Mouse (Mus musculus): ENCODE data around the gene Ubac2. TPM values are rescaled to one million over a fixed set of nuclear protein-coding genes. Genes with fewer than 3 reads are reported as not detected.

Gene Ubac2
- polyA plus RNA-seq, 1 experiment from 2014 or later = 52.4 TPM

GRCm38 (mm10) chr14:121983009-121983933, 104.9 kb downstream of the Ubac2 start:
- Histone ChIP-seq H3K9ac (no peak overlapping the region), H3K4me1 (peaks cover 22% of the 10 kb centered on the region), H3K27me3 (replicated peaks) (no peaks in the 10 kb centered on the region), H3K4me3 (no peak overlapping the region), H3K27ac (replicated peaks) (peak overlapping the region; percentile 77), H3K36me3 (no peaks in the 10 kb centered on the region; the same call in 1 of the 2 replicates), H3K4me2 (peak overlapping the region; percentile 9), H3K9me3 (no peaks in the 10 kb centered on the region)
- 37% methylated on average over 8 of the region's 8 CpGs for WGBS
- ATAC-seq (ENCODE audit: extremely low read depth, insufficient number of reproducible peaks, low FRiP score, low TSS enrichment) = no peak

GRCm38 (mm10) chr14:121985477-121985876, 107.1 kb downstream of the Ubac2 start:
- no peak for ATAC-seq (ENCODE audit: extremely low read depth, insufficient number of reproducible peaks, low FRiP score, low TSS enrichment)
- H3K27ac ChIP-seq (replicated peaks) = peak overlapping the region; percentile 53
- 64% methylated on average over 3 of the region's 3 CpGs for WGBS

GRCm38 (mm10) chr14:121986028-121986427, 107.6 kb downstream of the Ubac2 start:
- H3K4me2 ChIP-seq = no peak overlapping the region
- H3K36me3 ChIP-seq = no peaks in the 10 kb centered on the region
- H3K9ac ChIP-seq = no peak overlapping the region
- no peaks in the 10 kb centered on the region for H3K9me3 ChIP-seq
- peaks cover 22% of the 10 kb centered on the region for H3K4me1 ChIP-seq
- H3K27ac ChIP-seq (replicated peaks) = peak overlapping the region; percentile 38
- no peaks in the 10 kb centered on the region for H3K27me3 ChIP-seq (replicated peaks)
- ATAC-seq (ENCODE audit: extremely low read depth, insufficient number of reproducible peaks, low FRiP score, low TSS enrichment) = no peak
- 71% methylated on average over 6 of the region's 6 CpGs for WGBS
- H3K4me3 ChIP-seq = no peak overlapping the region

More at GRCm38 (mm10) chr14:121985477-121985876, 107.1 kb downstream of the Ubac2 start:
- no peaks in the 10 kb centered on the region for H3K9me3 ChIP-seq
- H3K4me2 ChIP-seq = no peak overlapping the region
- no peak overlapping the region for H3K9ac ChIP-seq
- H3K4me1 ChIP-seq = peaks cover 22% of the 10 kb centered on the region
- H3K27me3 ChIP-seq (replicated peaks) = no peaks in the 10 kb centered on the region
- H3K36me3 ChIP-seq = no peaks in the 10 kb centered on the region
- H3K4me3 ChIP-seq = no peak overlapping the region

DNA sequence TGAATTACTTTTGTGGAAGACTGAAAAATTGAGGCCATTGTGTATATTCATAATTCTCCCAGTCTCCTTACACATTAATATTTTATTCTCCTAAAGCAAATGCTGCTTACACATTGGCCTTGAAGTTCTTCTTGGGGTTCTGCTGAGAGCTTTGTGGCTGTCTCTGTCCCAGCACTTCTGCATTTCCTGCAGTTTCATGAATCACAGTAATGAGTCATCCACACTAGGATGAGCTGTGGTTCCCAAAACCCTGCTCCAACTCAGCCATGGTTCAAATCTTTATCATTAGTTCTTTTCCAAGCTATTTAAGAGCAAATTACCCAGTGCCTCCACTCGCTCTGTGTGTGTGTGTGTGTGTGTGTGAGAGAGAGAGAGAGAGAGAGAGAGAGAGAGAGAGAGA, 108.9 kb downstream of the Ubac2 start:
- ATAC-seq (ENCODE audit: extremely low read depth, insufficient number of reproducible peaks, low FRiP score, low TSS enrichment) = no peak
- no peaks in the 10 kb centered on the region for H3K9me3 ChIP-seq
- H3K27me3 ChIP-seq (replicated peaks) = no peaks in the 10 kb centered on the region
- H3K36me3 ChIP-seq = no peaks in the 10 kb centered on the region
- H3K9ac ChIP-seq = no peak overlapping the region
- 72% methylated on average over 1 of the region's 1 CpGs for WGBS
- 0 out of 2 replicates have a peak overlapping the region, but pooled peaks have one; percentile 15 for H3K27ac ChIP-seq (replicated peaks)
- H3K4me2 ChIP-seq = no peak overlapping the region
- peaks cover 25% of the 10 kb centered on the region for H3K4me1 ChIP-seq
- no peak overlapping the region for H3K4me3 ChIP-seq

GRCm38 (mm10) chr14:121987691-121988090, 109.3 kb downstream of the Ubac2 start:
- no peak overlapping the region for H3K9ac ChIP-seq
- no peak overlapping the region for H3K27ac ChIP-seq (replicated peaks)
- ATAC-seq (ENCODE audit: extremely low read depth, insufficient number of reproducible peaks, low FRiP score, low TSS enrichment) = no peak
- H3K9me3 ChIP-seq = no peaks in the 10 kb centered on the region
- no peaks in the 10 kb centered on the region for H3K36me3 ChIP-seq
- no peak overlapping the region for H3K4me3 ChIP-seq
- peaks cover 26% of the 10 kb centered on the region for H3K4me1 ChIP-seq
- H3K27me3 ChIP-seq (replicated peaks) = no peaks in the 10 kb centered on the region
- 77% methylated on average over 4 of the region's 4 CpGs for WGBS
- no peak overlapping the region for H3K4me2 ChIP-seq

GRCm38 (mm10) chr14:121989331-121989730, 110.9 kb downstream of the Ubac2 start:
- H3K27ac ChIP-seq (replicated peaks) = no peak overlapping the region
- 88% methylated on average over 3 of the region's 3 CpGs for WGBS

DNA sequence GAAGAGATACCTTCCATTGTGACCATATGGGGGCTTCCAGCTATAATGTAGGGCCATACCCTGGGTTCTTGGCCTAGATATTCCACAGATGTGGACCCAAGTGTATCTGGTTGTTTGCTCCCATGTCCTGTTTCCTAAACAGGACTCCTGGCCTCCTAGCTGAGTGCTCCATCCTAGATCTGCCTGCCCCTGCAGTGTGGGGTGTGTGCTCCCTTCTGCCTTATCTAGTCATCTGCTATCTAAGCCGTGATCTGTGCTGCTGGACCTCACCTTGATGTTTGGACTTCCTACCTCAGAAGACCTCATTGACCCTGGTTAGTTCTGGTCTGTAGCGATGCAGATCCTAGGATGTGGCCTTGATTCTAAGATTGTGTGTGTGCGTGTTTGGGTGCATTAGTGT, 111.4 kb downstream of the Ubac2 start:
- H3K27me3 ChIP-seq (replicated peaks) = no peaks in the 10 kb centered on the region
- H3K9me3 ChIP-seq = no peaks in the 10 kb centered on the region
- H3K27ac ChIP-seq (replicated peaks) = no peak overlapping the region
- H3K36me3 ChIP-seq = peaks cover 10% of the 10 kb centered on the region
- no peak for ATAC-seq (ENCODE audit: extremely low read depth, insufficient number of reproducible peaks, low FRiP score, low TSS enrichment)
- no peak overlapping the region for H3K4me3 ChIP-seq
- H3K4me1 ChIP-seq = 0 out of 2 replicates have a peak, but pooled peaks cover 8% of the 10 kb centered on the region
- no peak overlapping the region for H3K4me2 ChIP-seq
- no peak overlapping the region for H3K9ac ChIP-seq
- WGBS = 87% methylated on average over 3 of the region's 3 CpGs

More at GRCm38 (mm10) chr14:121989331-121989730, 110.9 kb downstream of the Ubac2 start:
- no peak for ATAC-seq (ENCODE audit: extremely low read depth, insufficient number of reproducible peaks, low FRiP score, low TSS enrichment)
- H3K36me3 ChIP-seq = peaks cover 4% of the 10 kb centered on the region
- H3K4me1 ChIP-seq = peaks cover 13% of the 10 kb centered on the region; the same call in 1 of the 2 replicates
- no peak overlapping the region for H3K4me2 ChIP-seq
- H3K9me3 ChIP-seq = no peaks in the 10 kb centered on the region
- H3K4me3 ChIP-seq = no peak overlapping the region
- no peaks in the 10 kb centered on the region for H3K27me3 ChIP-seq (replicated peaks)
- H3K9ac ChIP-seq = no peak overlapping the region

DNA sequence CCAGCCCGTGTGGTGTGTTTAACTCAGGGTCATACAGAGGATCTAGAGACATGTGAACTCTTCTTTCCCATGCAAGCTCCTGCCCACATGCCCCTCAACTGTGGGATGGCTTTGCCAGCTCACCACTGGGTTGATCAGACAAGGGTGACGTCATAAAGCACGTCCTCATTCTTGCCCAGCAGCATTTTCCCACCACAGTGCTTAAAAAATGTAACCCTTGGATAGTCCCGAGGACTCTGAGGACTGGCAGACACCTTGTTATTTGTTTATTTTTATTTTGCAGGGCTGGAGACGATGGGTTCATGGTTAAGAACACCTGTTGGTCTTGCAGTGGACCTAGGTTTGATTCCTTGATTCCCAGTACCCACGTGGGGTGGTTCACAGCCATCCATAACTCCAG, 112.5 kb downstream of the Ubac2 start:
- no peak for ATAC-seq (ENCODE audit: extremely low read depth, insufficient number of reproducible peaks, low FRiP score, low TSS enrichment)
- 83% methylated on average over 6 of the region's 6 CpGs for WGBS

DNA sequence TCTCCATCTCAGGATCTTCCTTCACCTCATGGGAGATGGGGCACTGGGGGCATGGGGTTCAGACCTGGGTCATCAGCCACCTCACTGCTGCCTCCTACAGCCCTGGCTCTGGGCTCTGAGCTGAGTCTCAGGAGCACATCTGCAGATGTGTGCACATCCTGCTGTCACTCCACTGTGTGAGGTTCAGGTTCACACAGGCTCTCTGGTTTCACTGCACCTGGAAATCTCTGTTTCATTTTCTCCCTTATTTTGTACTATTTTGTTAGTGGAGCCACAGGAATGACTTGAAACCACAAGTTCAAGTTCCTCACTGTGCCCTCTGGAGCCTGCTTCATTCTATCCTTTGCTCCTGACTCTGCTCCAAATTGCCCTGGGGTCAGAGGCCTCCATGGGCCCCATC, 113.5 kb downstream of the Ubac2 start:
- H3K9ac ChIP-seq = no peak overlapping the region

More for the DNA sequence above, 112.5 kb downstream of the Ubac2 start:
- peaks cover 20% of the 10 kb centered on the region for H3K36me3 ChIP-seq
- H3K27ac ChIP-seq (replicated peaks) = no peak overlapping the region
- H3K4me3 ChIP-seq = no peak overlapping the region
- H3K4me2 ChIP-seq = no peak overlapping the region
- no peak overlapping the region for H3K9ac ChIP-seq
- no peaks in the 10 kb centered on the region for H3K9me3 ChIP-seq
- no peaks in the 10 kb centered on the region for H3K27me3 ChIP-seq (replicated peaks)
- 0 out of 2 replicates have a peak, but pooled peaks cover 8% of the 10 kb centered on the region for H3K4me1 ChIP-seq

DNA sequence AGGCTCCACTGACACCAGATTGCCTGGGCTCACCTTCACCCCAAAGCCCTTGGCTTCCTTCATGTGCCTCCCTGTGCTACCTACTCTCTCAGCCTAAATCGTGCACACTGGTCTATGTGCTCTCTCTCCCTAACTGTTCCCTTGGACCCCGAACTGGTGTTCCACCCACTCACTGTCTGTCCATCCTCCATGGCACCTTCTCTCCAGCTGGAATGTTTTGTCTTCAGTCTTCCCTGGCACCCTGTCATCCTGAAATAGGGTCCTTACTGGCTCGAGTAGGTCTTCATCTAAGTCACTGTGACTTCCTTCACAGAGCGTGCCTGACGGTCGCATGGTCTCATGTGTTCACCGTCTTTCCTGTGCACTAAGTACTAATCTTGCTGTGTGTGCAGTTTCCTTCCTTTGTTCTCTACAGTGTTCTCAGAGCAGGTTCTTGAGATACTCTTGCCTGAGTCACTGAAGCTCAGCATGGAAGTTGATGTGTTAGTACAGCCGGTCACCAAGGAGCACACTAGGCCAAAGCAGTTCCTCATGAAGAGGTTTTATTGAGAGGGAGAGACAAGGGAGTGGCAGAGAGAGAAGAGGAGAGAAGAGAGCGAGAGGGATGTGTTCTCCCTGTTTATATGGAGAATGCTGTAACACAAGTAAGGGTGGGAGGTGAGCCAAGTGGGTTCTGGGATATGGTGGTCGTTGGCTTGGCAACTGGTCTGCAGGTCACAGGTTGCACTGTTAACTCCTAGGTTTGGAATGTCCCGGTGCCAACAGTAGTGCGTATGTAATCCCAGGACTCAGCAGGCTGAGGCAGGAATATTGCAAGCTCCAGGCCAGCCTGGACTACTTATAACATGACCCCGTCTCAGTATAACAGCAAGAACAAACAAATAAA, 114.2 kb downstream of the Ubac2 start:
- Histone ChIP-seq H3K4me3 (no peak overlapping the region), H3K9ac (no peak overlapping the region), H3K9me3 (no peaks in the 10 kb centered on the region), H3K27ac (replicated peaks) (peak overlapping the region; percentile 48; the same call in 1 of the 2 replicates), H3K4me2 (no peak overlapping the region), H3K4me1 (peaks cover 16% of the 10 kb centered on the region), H3K27me3 (replicated peaks) (no peaks in the 10 kb centered on the region), H3K36me3 (peaks cover 25% of the 10 kb centered on the region)
- WGBS = 66% methylated on average over 13 of the region's 13 CpGs
- no peak for ATAC-seq (ENCODE audit: extremely low read depth, insufficient number of reproducible peaks, low FRiP score, low TSS enrichment)

More for the DNA sequence above, 113.5 kb downstream of the Ubac2 start:
- Histone ChIP-seq H3K27me3 (replicated peaks) (no peaks in the 10 kb centered on the region), H3K36me3 (peaks cover 25% of the 10 kb centered on the region), H3K9me3 (no peaks in the 10 kb centered on the region), H3K27ac (replicated peaks) (0 out of 2 replicates have a peak overlapping the region, but pooled peaks have one; percentile 48), H3K4me1 (peaks cover 14% of the 10 kb centered on the region), H3K4me3 (no peak overlapping the region), H3K4me2 (no peak overlapping the region)
- ATAC-seq (ENCODE audit: extremely low read depth, insufficient number of reproducible peaks, low FRiP score, low TSS enrichment) = no peak

GRCm38 (mm10) chr14:121993616-121994015, 115.2 kb downstream of the Ubac2 start:
- Histone ChIP-seq H3K27ac (replicated peaks) (no peak overlapping the region), H3K9me3 (no peaks in the 10 kb centered on the region), H3K4me1 (peaks cover 16% of the 10 kb centered on the region), H3K27me3 (replicated peaks) (no peaks in the 10 kb centered on the region), H3K9ac (no peak overlapping the region), H3K36me3 (peaks cover 25% of the 10 kb centered on the region), H3K4me2 (no peak overlapping the region), H3K4me3 (no peak overlapping the region)
- ATAC-seq (ENCODE audit: extremely low read depth, insufficient number of reproducible peaks, low FRiP score, low TSS enrichment) = no peak
- WGBS = 80% methylated on average over 4 of the region's 4 CpGs
